Mouse (Mus musculus) heart, adult 2 months (tissue): ENCODE measurements around the gene Sorbs2.

ENCODE experiments used
- CTCF ChIP-seq: fragments of 200-600 bp; IDR thresholded peaks from 2 replicates; pipeline ENCODE4 v1.8.1; 2022; ENCODE audit warnings: antibody characterized with exemption, mild to moderate bottlenecking, moderate library complexity
- EP300 ChIP-seq: fragments of 200-500 bp; IDR thresholded peaks from 2 replicates; pipeline ENCODE4 v1.6.1; 2011; ENCODE audit warnings: low read depth, low read length, control low read depth; ENCODE audit not compliant: insufficient read depth
- POLR2A ChIP-seq: fragments of 200-500 bp; IDR thresholded peaks from 2 replicates; pipeline ENCODE4 v1.6.1; 2011; ENCODE audit warnings: mild to moderate bottlenecking, low read depth, low read length, control low read depth; ENCODE audit not compliant: insufficient read depth

GRCm38 (mm10) chr8:45528890-45529289 is 21.3 kb downstream of the Sorbs2 start:
- TF ChIP-seq CTCF (no peak), POLR2A (no peak), EP300 (no peak)
